Mouse (Mus musculus): Measurements from ENCODE around the gene Acoxl. TPM values are rescaled to one million over a fixed set of nuclear protein-coding genes. Genes with fewer than 3 reads are reported as not detected.

The Acoxl gene
- polyA plus RNA-seq, 1 experiment: not detected

GRCm38 (mm10) chr2:127914047-127914446 is 75.4 kb downstream of the Acoxl start:
- Histone ChIP-seq H3K4me3 (ENCODE audit: insufficient read depth, low read length) (no peak overlapping the region), H3K4me1 (ENCODE audit: control insufficient read depth, insufficient read depth, low read length) (no peaks in the 10 kb centered on the region), H3K27ac (ENCODE audit: insufficient read depth, low read length) (no peak overlapping the region)
- TF ChIP-seq POLR2A (IDR thresholded peaks at IDR 0.05; ENCODE audit: extremely low read depth, insufficient read depth, low read length) (no peak), CTCF (IDR thresholded peaks at IDR 0.05; ENCODE audit: extremely low read depth, insufficient read depth, low read length) (no peak)

- Histone ChIP-seq H3K4me1 (ENCODE audit: control insufficient read depth, insufficient read depth, low read length) (no peaks in the 10 kb centered on the region), H3K27ac (ENCODE audit: insufficient read depth, low read length) (no peak overlapping the region), H3K4me3 (ENCODE audit: insufficient read depth, low read length) (no peak overlapping the region)
- TF ChIP-seq POLR2A (IDR thresholded peaks at IDR 0.05; ENCODE audit: extremely low read depth, insufficient read depth, low read length): no peak
Measured at GRCm38 (mm10) chr2:127916804-127917410, 78.2 kb downstream of the Acoxl start.

GRCm38 (mm10) chr2:127919740-127920139 is 81.1 kb downstream of the Acoxl start:
- Histone ChIP-seq H3K27ac (ENCODE audit: insufficient read depth, low read length) (no peak overlapping the region), H3K4me3 (ENCODE audit: insufficient read depth, low read length) (no peak overlapping the region), H3K4me1 (ENCODE audit: control insufficient read depth, insufficient read depth, low read length) (no peaks in the 10 kb centered on the region)
- TF ChIP-seq CTCF (IDR thresholded peaks at IDR 0.05; ENCODE audit: extremely low read depth, insufficient read depth, low read length) (no peak), POLR2A (IDR thresholded peaks at IDR 0.05; ENCODE audit: extremely low read depth, insufficient read depth, low read length) (no peak)

GRCm38 (mm10) chr2:127922036-127922901 is 83.6 kb downstream of the Acoxl start:
- H3K4me3 ChIP-seq (ENCODE audit: insufficient read depth, low read length): no peak overlapping the region
- H3K27ac ChIP-seq (ENCODE audit: insufficient read depth, low read length): no peak overlapping the region
- no peaks in the 10 kb centered on the region for H3K4me1 ChIP-seq (ENCODE audit: control insufficient read depth, insufficient read depth, low read length)
- TF ChIP-seq CTCF (IDR thresholded peaks at IDR 0.05; ENCODE audit: extremely low read depth, insufficient read depth, low read length) (no peak), POLR2A (IDR thresholded peaks at IDR 0.05; ENCODE audit: extremely low read depth, insufficient read depth, low read length) (no peak)

GRCm38 (mm10) chr2:127923077-127923680 is 84.5 kb downstream of the Acoxl start:
- H3K4me3 ChIP-seq (ENCODE audit: insufficient read depth, low read length): no peak overlapping the region
- no peak overlapping the region for H3K27ac ChIP-seq (ENCODE audit: insufficient read depth, low read length)
- no peaks in the 10 kb centered on the region for H3K4me1 ChIP-seq (ENCODE audit: control insufficient read depth, insufficient read depth, low read length)
- TF ChIP-seq POLR2A (IDR thresholded peaks at IDR 0.05; ENCODE audit: extremely low read depth, insufficient read depth, low read length): no peak
- TF ChIP-seq CTCF (IDR thresholded peaks at IDR 0.05; ENCODE audit: extremely low read depth, insufficient read depth, low read length): no peak

- TF ChIP-seq POLR2A (IDR thresholded peaks at IDR 0.05; ENCODE audit: extremely low read depth, insufficient read depth, low read length) (no peak), CTCF (IDR thresholded peaks at IDR 0.05; ENCODE audit: extremely low read depth, insufficient read depth, low read length) (no peak)
- H3K27ac ChIP-seq (ENCODE audit: insufficient read depth, low read length): no peak overlapping the region
- no peaks in the 10 kb centered on the region for H3K4me1 ChIP-seq (ENCODE audit: control insufficient read depth, insufficient read depth, low read length)
- no peak overlapping the region for H3K4me3 ChIP-seq (ENCODE audit: insufficient read depth, low read length)
Measured at GRCm38 (mm10) chr2:127926679-127927324, 88.1 kb downstream of the Acoxl start.

- Histone ChIP-seq H3K4me3 (ENCODE audit: insufficient read depth, low read length) (no peak overlapping the region), H3K27ac (ENCODE audit: insufficient read depth, low read length) (no peak overlapping the region), H3K4me1 (ENCODE audit: control insufficient read depth, insufficient read depth, low read length) (no peaks in the 10 kb centered on the region)
- TF ChIP-seq CTCF (IDR thresholded peaks at IDR 0.05; ENCODE audit: extremely low read depth, insufficient read depth, low read length) (no peak), POLR2A (IDR thresholded peaks at IDR 0.05; ENCODE audit: extremely low read depth, insufficient read depth, low read length) (no peak)
Measured at GRCm38 (mm10) chr2:127927452-127928273, 89.0 kb downstream of the Acoxl start.

GRCm38 (mm10) chr2:127928279-127928678 is 89.6 kb downstream of the Acoxl start:
- Histone ChIP-seq H3K27ac (ENCODE audit: insufficient read depth, low read length) (no peak overlapping the region), H3K4me1 (ENCODE audit: control insufficient read depth, insufficient read depth, low read length) (no peaks in the 10 kb centered on the region), H3K4me3 (ENCODE audit: insufficient read depth, low read length) (no peak overlapping the region)
- TF ChIP-seq CTCF (IDR thresholded peaks at IDR 0.05; ENCODE audit: extremely low read depth, insufficient read depth, low read length) (no peak), POLR2A (IDR thresholded peaks at IDR 0.05; ENCODE audit: extremely low read depth, insufficient read depth, low read length) (no peak)

- no peak overlapping the region for H3K4me3 ChIP-seq (ENCODE audit: insufficient read depth, low read length)
- H3K27ac ChIP-seq (ENCODE audit: insufficient read depth, low read length): no peak overlapping the region
- H3K4me1 ChIP-seq (ENCODE audit: control insufficient read depth, insufficient read depth, low read length): no peaks in the 10 kb centered on the region
- TF ChIP-seq CTCF (IDR thresholded peaks at IDR 0.05; ENCODE audit: extremely low read depth, insufficient read depth, low read length) (no peak), POLR2A (IDR thresholded peaks at IDR 0.05; ENCODE audit: extremely low read depth, insufficient read depth, low read length) (no peak)
Measured at GRCm38 (mm10) chr2:127928871-127929270, 90.2 kb downstream of the Acoxl start.

All from cortical plate, adult 2 months (tissue).